Mouse (Mus musculus): ENCODE data around the gene Lrrc45. TPM values are rescaled to one million over a fixed set of nuclear protein-coding genes. Genes with fewer than 3 reads are reported as not detected.
A peak's percentile ranks its signal among the peaks of the same experiment; 100 is the strongest.
"Not testable (repeated sequence)": the region's sequence is repeated elsewhere in the genome, so short reads cannot be mapped to it uniquely, and the experiment has no call there.

Gene Lrrc45
- polyA plus RNA-seq, 3 experiments from 2014 or later, result 19.4 to 39.4 (median 20.8) TPM

- ATAC-seq, result no peak
Observed at GRCm38 (mm10) chr11:120728530-120729240, 15.0 kb downstream of the Lrrc45 start.

GRCm38 (mm10) chr11:120729432-120730050 lies 15.8 kb downstream of the Lrrc45 start:
- ATAC-seq, result peak; percentile 32

GRCm38 (mm10) chr11:120730331-120730870 lies 16.7 kb downstream of the Lrrc45 start:
- no peak for ATAC-seq

GRCm38 (mm10) chr11:120731395-120731794 lies 17.7 kb downstream of the Lrrc45 start:
- no peak for ATAC-seq

- no peak for ATAC-seq
Observed at GRCm38 (mm10) chr11:120731858-120732680, 18.3 kb downstream of the Lrrc45 start, which contains the start of gene Cbr2. Gene Cbr2, minus strand, starts transcription at chr11:120732114.

- ATAC-seq, result no peak
Observed at GRCm38 (mm10) chr11:120733521-120733920, 19.8 kb downstream of the Lrrc45 start.

GRCm38 (mm10) chr11:120736424-120736823 lies 22.7 kb downstream of the Lrrc45 start:
- ATAC-seq, result no peak

GRCm38 (mm10) chr11:120740981-120741380 lies 27.3 kb downstream of the Lrrc45 start:
- no peak for ATAC-seq

- no peak for ATAC-seq
Observed at GRCm38 (mm10) chr11:120744121-120744701, 30.5 kb downstream of the Lrrc45 start.

GRCm38 (mm10) chr11:120747974-120748373 lies 34.2 kb downstream of the Lrrc45 start:
- ATAC-seq, result no peak

- no peak for ATAC-seq
Observed at GRCm38 (mm10) chr11:120749430-120749829, 35.7 kb downstream of the Lrrc45 start.

- ATAC-seq, result no peak
Observed at GRCm38 (mm10) chr11:120751606-120752005, 37.9 kb downstream of the Lrrc45 start.

- ATAC-seq, result no peak
Observed at GRCm38 (mm10) chr11:120760236-120760635, 46.5 kb downstream of the Lrrc45 start.

GRCm38 (mm10) chr11:120761811-120762671 lies 48.3 kb downstream of the Lrrc45 start:
- ATAC-seq, result no peak

GRCm38 (mm10) chr11:120762672-120763041 lies 48.9 kb downstream of the Lrrc45 start, which contains the start of gene Hmga1b:
Gene Hmga1b, plus strand, starts transcription at chr11:120762794.
- ATAC-seq, result not testable (repeated sequence)

GRCm38 (mm10) chr11:120763121-120763999 lies 49.6 kb downstream of the Lrrc45 start:
- ATAC-seq, result not testable (repeated sequence)

GRCm38 (mm10) chr11:120767023-120767422 lies 53.3 kb downstream of the Lrrc45 start:
- ATAC-seq, result not testable (repeated sequence)

GRCm38 (mm10) chr11:120768206-120768605 lies 54.5 kb downstream of the Lrrc45 start:
- no peak for ATAC-seq
